Comparison of ENCODE assay signal across 9 mouse cellular contexts in the genomic region with DNA sequence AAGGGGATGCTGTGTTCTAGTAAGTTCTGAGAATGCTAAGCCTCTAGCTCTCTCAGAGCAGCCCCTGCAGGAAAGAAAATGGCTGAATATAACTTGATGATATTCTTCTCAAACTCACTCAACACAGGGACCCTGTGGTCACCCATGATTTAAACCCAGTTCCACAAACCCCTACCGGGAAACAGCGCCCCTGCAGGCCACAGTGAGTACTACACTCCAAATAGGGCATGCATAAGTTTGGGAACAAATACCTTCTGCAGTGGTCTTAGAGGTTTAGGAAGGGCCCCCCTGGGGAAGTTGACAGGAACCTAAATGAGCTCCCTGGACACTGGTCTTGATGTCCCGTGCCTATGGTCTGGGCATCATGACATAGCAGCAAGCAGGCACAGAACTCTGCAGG. TPM values are rescaled to one million over a fixed set of nuclear protein-coding genes. Genes with fewer than 3 reads are reported as not detected.
A peak's percentile ranks its signal among the peaks of the same experiment; 100 is the strongest.
DNase-seq lines count a peak whose midpoint lies in the region; ATAC-seq lines count a peak whose summit lies in the region.
"Had no signal": no experiment of that assay in that cellular context is flagged by ENCODE, and none has a peak within 500 bp of the region (broad histone marks: within the 10 kb centered on the region; RNA-seq: fewer than 3 reads in every experiment).

No protein-coding gene starts in this region.

- no peaks in the 10 kb centered on the region for H3K36me3 ChIP-seq in forebrain, embryonic 11.5 days (ENCODE audit: control insufficient read depth, insufficient read depth, low read length)
- no peaks in the 10 kb centered on the region for H3K36me3 ChIP-seq in forebrain, embryonic 10.5 days (replicated peaks)
- no peaks in the 10 kb centered on the region for H3K36me3 ChIP-seq in midbrain, embryonic 11.5 days (ENCODE audit: control insufficient read depth, insufficient read depth, low read length)
- no peaks in the 10 kb centered on the region for H3K36me3 ChIP-seq in midbrain, embryonic 14.5 days (ENCODE audit: control insufficient read depth, insufficient read depth, low read length)
- H3K36me3 ChIP-seq in forebrain, embryonic 14.5 days (ENCODE audit: control insufficient read depth, insufficient read depth, low read length), result no peaks in the 10 kb centered on the region
- H3K36me3 ChIP-seq: liver, embryonic 15.5 days had no signal

- no peak overlapping the region for H3K4me3 ChIP-seq in forebrain, embryonic 11.5 days (ENCODE audit: low read depth, low read length)
- no peak overlapping the region for H3K4me3 ChIP-seq in forebrain, embryonic 10.5 days
- no peak overlapping the region for H3K4me3 ChIP-seq in midbrain, embryonic 11.5 days (ENCODE audit: low read depth, low read length)
- H3K4me3 ChIP-seq in midbrain, embryonic 14.5 days (replicated peaks; ENCODE audit: low read depth, low read length), result no peak overlapping the region
- no peak overlapping the region for H3K4me3 ChIP-seq in forebrain, embryonic 14.5 days (ENCODE audit: low read depth, low read length)
- H3K4me3 ChIP-seq: liver, embryonic 15.5 days had no signal

- no peak for ATAC-seq in forebrain, embryonic 11.5 days (replicated peaks; ENCODE audit: low FRiP score)
- no peak for ATAC-seq in midbrain, embryonic 11.5 days (ENCODE audit: low FRiP score)
- no peak for ATAC-seq in midbrain, embryonic 14.5 days (ENCODE audit: low FRiP score, low TSS enrichment)
- ATAC-seq in forebrain, embryonic 14.5 days, result no peak
- ATAC-seq in activated CD4-positive, CD25-positive, alpha-beta regulatory T cell, adult 4 months, result no peak

- 35% methylated on average over 3 of the region's 3 CpGs for WGBS in forebrain, embryonic 11.5 days
- whole genome bisulfite sequencing in forebrain, embryonic 10.5 days, result 47% methylated on average over 3 of the region's 3 CpGs
- WGBS in midbrain, embryonic 11.5 days, result 42% methylated on average over 3 of the region's 3 CpGs
- WGBS in midbrain, embryonic 14.5 days, result 51% methylated on average over 3 of the region's 3 CpGs
- 46% methylated on average over 3 of the region's 3 CpGs for WGBS in forebrain, embryonic 14.5 days

- DNase-seq in forebrain, embryonic 11.5 days (ENCODE audit: low spot score), result peak; percentile 61
- no peak for DNase-seq in forebrain, embryonic 10.5 days (ENCODE audit: extremely low spot score, low spot score)
- DNase-seq in midbrain, embryonic 11.5 days (ENCODE audit: low spot score, missing footprints), result peak; percentile 92
- no peak for DNase-seq in midbrain, embryonic 14.5 days
- peak; percentile 44 for DNase-seq in induced T-regulatory cell, adult 2 months (ENCODE audit: low read depth)
- peak; percentile 12 to 50 for DNase-seq in thymus, postnatal 10 days (ENCODE audit: low spot score in 2 of 2)
- DNase-seq in forebrain, embryonic 14.5 days (ENCODE audit: low spot score), result no peak

- no peak overlapping the region for H3K9ac ChIP-seq in forebrain, embryonic 11.5 days (ENCODE audit: low read length)
- no peak overlapping the region for H3K9ac ChIP-seq in midbrain, embryonic 11.5 days (ENCODE audit: low read length)
- no peak overlapping the region for H3K9ac ChIP-seq in midbrain, embryonic 14.5 days (replicated peaks; ENCODE audit: low read length)
- H3K9ac ChIP-seq in forebrain, embryonic 14.5 days (ENCODE audit: low read length), result no peak overlapping the region
- H3K9ac ChIP-seq: liver, embryonic 15.5 days had no signal

- no peaks in the 10 kb centered on the region for H3K9me3 ChIP-seq in forebrain, embryonic 11.5 days (ENCODE audit: control insufficient read depth, low read length)
- no peaks in the 10 kb centered on the region for H3K9me3 ChIP-seq in forebrain, embryonic 10.5 days
- H3K9me3 ChIP-seq in midbrain, embryonic 11.5 days (ENCODE audit: control insufficient read depth, low read length), result no peaks in the 10 kb centered on the region
- H3K9me3 ChIP-seq in midbrain, embryonic 14.5 days (ENCODE audit: control insufficient read depth, low read length), result no peaks in the 10 kb centered on the region
- H3K9me3 ChIP-seq in forebrain, embryonic 14.5 days (replicated peaks; ENCODE audit: control insufficient read depth, low read length), result no peaks in the 10 kb centered on the region
- H3K9me3 ChIP-seq: liver, embryonic 15.5 days had no signal

- no peaks in the 10 kb centered on the region for H3K4me1 ChIP-seq in forebrain, embryonic 11.5 days (replicated peaks; ENCODE audit: control insufficient read depth, insufficient read depth, low read length)
- H3K4me1 ChIP-seq in forebrain, embryonic 10.5 days, result peaks cover 8% of the 10 kb centered on the region
- H3K4me1 ChIP-seq in midbrain, embryonic 11.5 days (ENCODE audit: control insufficient read depth, insufficient read depth, low read length), result no peaks in the 10 kb centered on the region
- peaks cover 6% of the 10 kb centered on the region; the same call in 1 of the 2 replicates for H3K4me1 ChIP-seq in midbrain, embryonic 14.5 days (ENCODE audit: control insufficient read depth, insufficient read depth, low read length)
- H3K4me1 ChIP-seq in forebrain, embryonic 14.5 days (ENCODE audit: control insufficient read depth, insufficient read depth, low read length), result no peaks in the 10 kb centered on the region
- H3K4me1 ChIP-seq: liver, embryonic 15.5 days had no signal

- H3K27me3 ChIP-seq in forebrain, embryonic 11.5 days (ENCODE audit: control insufficient read depth, insufficient read depth, low read length), result no peaks in the 10 kb centered on the region
- no peaks in the 10 kb centered on the region for H3K27me3 ChIP-seq in forebrain, embryonic 10.5 days (ENCODE audit: poor library complexity, severe bottlenecking)
- H3K27me3 ChIP-seq in midbrain, embryonic 11.5 days (ENCODE audit: control insufficient read depth, insufficient read depth, low read length), result no peaks in the 10 kb centered on the region
- H3K27me3 ChIP-seq in midbrain, embryonic 14.5 days (ENCODE audit: control insufficient read depth, insufficient read depth, low read length), result no peaks in the 10 kb centered on the region
- H3K27me3 ChIP-seq in forebrain, embryonic 14.5 days (replicated peaks; ENCODE audit: control insufficient read depth, insufficient read depth, low read length), result no peaks in the 10 kb centered on the region

- no peak overlapping the region for H3K4me2 ChIP-seq in forebrain, embryonic 11.5 days (ENCODE audit: low read depth, low read length, severe bottlenecking)
- H3K4me2 ChIP-seq in midbrain, embryonic 11.5 days, result no peak overlapping the region
- H3K4me2 ChIP-seq in midbrain, embryonic 14.5 days (ENCODE audit: low read length), result no peak overlapping the region
- H3K4me2 ChIP-seq in forebrain, embryonic 14.5 days (ENCODE audit: low read length), result no peak overlapping the region
- H3K4me2 ChIP-seq: liver, embryonic 15.5 days had no signal

- no peak overlapping the region for H3K27ac ChIP-seq in forebrain, embryonic 11.5 days (ENCODE audit: low read depth, low read length)
- no peak overlapping the region for H3K27ac ChIP-seq in forebrain, embryonic 10.5 days
- H3K27ac ChIP-seq in midbrain, embryonic 11.5 days (ENCODE audit: low read depth, low read length), result no peak overlapping the region
- H3K27ac ChIP-seq in midbrain, embryonic 14.5 days (replicated peaks; ENCODE audit: low read depth, low read length), result no peak overlapping the region
- H3K27ac ChIP-seq in forebrain, embryonic 14.5 days (ENCODE audit: low read depth, low read length), result no peak overlapping the region
- H3K27ac ChIP-seq: liver, embryonic 15.5 days had no signal

RNA-seq across cellular contexts. Expression of a gene that starts 19.3 kb away (rescaled TPM):
- 0.80 and 0.88 TPM in 2 replicates for polyA plus RNA-seq in forebrain, embryonic 11.5 days (2014; fragmentation: Nextera tagmentation; extraction: Ambion mirVana)
- polyA plus RNA-seq in forebrain, embryonic 10.5 days (2016; fragmentation: Nextera tagmentation; extraction: Ambion mirVana), result 0.89 and 1.1 TPM in 2 replicates
- 0.92 and 1.3 TPM in 2 replicates for polyA plus RNA-seq in midbrain, embryonic 11.5 days (2014; fragmentation: Nextera tagmentation; extraction: Ambion mirVana)
- polyA plus RNA-seq in midbrain, embryonic 14.5 days (2014; fragmentation: Nextera tagmentation; extraction: Ambion mirVana), result 3.4 and 5.3 TPM in 2 replicates
- polyA plus RNA-seq in forebrain, embryonic 14.5 days (2014; fragmentation: Nextera tagmentation; extraction: Ambion mirVana), result 1.4 and 1.7 TPM in 2 replicates
- not detected for polyA plus RNA-seq in activated CD4-positive, CD25-positive, alpha-beta regulatory T cell, adult 4 months (2017; shearing (Covaris generic))

Comparison
In these comparisons a context has a peak if more than half of its experiments do, and no peak if none do; other contexts are left out.
1. DNase-seq: peak in forebrain, embryonic 11.5 days (single experiment), midbrain, embryonic 11.5 days (single experiment), induced T-regulatory cell, adult 2 months (single experiment) and thymus, postnatal 10 days (2 of 2); none in forebrain, embryonic 10.5 days (single experiment), midbrain, embryonic 14.5 days (single experiment) and forebrain, embryonic 14.5 days (single experiment).